Mouse (Mus musculus): ENCODE measurements around the gene Frmd5. TPM values are rescaled to one million over a fixed set of nuclear protein-coding genes. Genes with fewer than 3 reads are reported as not detected.

The Frmd5 gene
- total RNA-seq, 2 experiments from 2014 or later, result 0.78 to 0.95 TPM

- no peak for DNase-seq
Measured at GRCm38 (mm10) chr2:121761281-121761795, 45.5 kb downstream of the Frmd5 start.

DNA sequence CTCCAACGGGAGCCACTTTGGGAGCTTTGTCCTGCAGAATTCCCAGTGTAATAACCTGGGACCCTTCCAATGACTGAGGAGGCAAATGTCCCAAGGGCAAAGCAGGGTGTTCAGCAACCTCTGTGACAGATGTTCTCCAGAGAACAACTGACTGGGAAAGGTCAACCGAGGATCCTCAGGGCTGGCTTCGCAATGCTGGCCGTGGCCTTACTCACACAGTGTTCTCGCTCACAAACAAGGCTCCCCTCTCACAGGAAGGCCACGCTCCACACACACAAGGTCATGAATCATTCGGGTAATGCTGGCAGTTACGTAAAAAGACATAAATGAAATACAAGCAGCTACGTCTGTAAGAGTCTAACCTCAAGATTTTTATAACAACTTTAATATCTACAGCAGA is 46.2 kb downstream of the Frmd5 start:
- no peak for DNase-seq

DNA sequence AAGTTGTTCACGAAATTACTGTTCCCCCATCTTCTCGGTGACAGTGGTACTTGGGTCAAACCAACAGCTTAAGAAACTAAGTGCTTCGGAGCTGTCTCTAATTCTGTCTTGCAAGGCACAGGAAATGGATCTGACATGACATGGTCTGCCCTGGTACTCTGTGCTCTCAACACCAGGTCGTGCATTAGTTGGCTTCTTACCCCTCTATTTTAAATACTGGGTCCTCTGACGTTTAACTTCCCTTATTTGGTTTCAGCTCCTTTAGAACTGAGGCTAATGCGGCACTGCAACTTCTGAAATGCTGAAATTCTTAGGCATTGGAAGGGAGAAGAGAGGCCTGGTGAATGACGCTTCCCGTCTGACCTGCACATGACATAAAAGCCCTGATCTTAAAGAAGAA is 48.6 kb downstream of the Frmd5 start:
- no peak for DNase-seq

DNA sequence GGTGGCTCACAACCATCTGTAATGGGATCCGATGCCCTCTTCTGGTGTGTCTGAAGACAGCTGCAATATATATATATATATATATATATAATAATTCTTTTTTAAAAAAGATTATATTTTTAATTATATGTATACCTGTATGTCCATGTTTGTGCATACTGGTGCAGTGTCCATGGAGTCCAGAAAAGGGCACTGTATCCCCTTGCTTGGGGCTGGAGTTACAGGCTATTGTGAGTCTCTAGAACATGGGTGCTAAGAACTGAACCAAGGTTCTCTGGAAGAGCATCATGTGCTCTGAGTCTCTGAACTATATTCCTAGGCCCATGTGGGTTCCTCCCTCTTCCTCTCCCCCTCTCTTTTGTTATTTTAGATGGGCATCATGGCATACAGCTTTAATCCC is 50.6 kb downstream of the Frmd5 start:
- no peak for DNase-seq

GRCm38 (mm10) chr2:121755056-121755455 is 51.8 kb downstream of the Frmd5 start:
- DNase-seq, result no peak

- no peak for DNase-seq
Measured at GRCm38 (mm10) chr2:121750121-121750520, 56.8 kb downstream of the Frmd5 start.

DNA sequence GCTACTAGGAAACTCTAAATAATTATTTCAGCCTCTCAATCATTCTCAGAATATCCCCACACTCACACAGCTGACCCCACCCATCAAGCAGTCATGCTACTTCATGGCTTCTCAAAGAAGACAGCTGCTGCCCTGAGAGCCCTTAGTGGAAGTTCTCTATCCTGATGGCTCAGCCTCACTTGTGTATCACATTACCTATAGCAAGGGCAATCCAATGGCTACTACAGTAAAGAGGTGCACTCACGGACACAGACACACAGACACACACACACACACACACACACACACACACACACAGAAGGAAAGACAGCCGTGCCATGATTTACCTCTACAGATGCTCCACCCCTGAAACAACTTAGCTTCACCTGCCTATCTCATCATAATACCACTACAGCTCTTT is 65.7 kb downstream of the Frmd5 start:
- no peak for DNase-seq

GRCm38 (mm10) chr2:121739410-121739809 is 67.5 kb downstream of the Frmd5 start:
- no peak for DNase-seq

GRCm38 (mm10) chr2:121733426-121733825 is 73.5 kb downstream of the Frmd5 start:
- no peak for DNase-seq

- DNase-seq, result no peak
Measured at GRCm38 (mm10) chr2:121730486-121730885, 76.4 kb downstream of the Frmd5 start.

DNA sequence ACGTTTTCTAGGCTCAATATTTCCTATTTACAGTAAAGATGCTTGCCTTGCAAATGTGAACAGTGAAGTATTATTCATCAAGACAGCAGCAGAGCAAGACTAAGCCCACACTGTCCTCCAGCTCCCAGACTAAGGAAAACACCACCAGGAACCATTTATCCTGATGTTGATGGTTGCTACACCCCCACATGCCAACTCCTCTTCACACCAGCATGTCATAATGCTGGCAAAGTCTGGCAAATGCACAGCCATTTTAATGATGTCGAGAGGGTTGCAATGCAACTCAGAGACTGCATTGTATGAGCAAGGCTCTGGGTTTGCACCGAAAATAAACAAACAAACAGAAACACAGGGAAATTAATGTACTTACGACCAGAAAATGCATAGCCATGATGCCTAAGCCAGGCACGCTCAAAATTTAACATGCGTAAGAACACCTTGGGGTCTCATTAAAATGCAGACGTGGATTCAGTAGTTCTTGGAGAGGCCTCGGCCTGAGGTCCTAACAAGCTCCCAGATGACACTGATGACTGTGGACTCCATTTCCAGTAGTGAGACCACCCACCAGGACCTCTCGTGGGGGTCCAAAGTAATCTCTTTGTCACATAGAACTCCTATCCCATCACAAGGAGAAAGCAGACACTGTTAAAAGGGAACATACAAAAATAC is 77.8 kb downstream of the Frmd5 start:
- no peak for DNase-seq

DNA sequence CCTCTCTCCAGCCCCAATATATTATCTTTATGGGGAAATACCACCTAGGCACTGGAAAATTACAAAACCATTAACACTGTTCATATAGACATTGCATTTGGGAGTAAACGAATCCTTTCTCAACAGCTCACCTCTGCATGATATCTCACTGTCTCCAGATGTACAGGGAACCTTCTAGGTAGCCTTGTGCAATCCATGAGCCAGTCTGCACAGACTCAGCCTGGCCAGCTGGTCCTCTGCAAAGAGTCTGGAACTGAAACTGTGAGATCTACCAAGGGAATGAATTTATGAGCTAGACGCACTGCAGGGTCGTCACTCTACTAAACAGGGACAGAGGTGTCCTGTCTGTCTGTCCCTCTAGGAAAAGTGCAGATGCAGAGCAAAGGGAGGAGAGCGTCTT is 82.0 kb downstream of the Frmd5 start:
- no peak for DNase-seq

DNA sequence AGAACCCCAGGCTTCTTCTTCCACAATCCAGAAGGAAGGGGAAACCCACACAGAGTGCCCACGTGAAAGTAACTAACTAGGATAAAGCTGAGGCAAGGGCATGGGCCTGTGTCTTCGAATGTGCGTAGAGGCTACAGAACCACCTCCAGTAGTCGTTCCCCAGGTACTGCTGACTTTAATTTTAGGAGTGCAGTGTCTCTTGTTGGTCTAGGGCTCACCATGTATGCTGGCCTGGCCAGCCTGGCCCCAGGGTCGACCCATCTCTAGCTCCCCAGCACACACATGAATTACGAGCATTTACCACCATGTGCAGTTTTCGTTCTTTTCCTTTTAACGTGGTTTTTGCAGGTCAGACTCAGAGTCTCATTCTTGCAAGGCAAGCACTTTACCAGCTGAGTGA is 83.1 kb downstream of the Frmd5 start:
- DNase-seq, result no peak

DNA sequence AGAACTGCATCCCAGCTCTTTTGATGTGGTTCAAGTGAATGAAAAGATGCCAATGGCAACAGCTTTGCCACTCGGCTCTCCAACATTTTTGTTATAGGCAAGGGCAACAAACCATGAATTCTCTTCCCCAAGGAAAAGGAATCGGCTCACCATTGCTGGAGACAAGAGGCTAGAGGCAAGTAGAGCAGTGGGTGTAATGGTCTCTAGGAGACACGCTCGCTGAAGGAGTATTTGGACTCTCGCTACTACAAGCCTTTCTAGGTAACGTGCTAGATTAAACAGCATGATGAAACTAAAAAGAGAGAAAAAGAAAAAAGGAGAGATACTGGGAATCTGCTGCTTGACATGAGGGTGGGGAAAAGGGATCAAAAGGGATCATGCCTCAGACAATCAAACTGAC is 87.9 kb downstream of the Frmd5 start:
- no peak for DNase-seq

GRCm38 (mm10) chr2:121717133-121717532 is 89.8 kb downstream of the Frmd5 start:
- DNase-seq, result no peak

DNA sequence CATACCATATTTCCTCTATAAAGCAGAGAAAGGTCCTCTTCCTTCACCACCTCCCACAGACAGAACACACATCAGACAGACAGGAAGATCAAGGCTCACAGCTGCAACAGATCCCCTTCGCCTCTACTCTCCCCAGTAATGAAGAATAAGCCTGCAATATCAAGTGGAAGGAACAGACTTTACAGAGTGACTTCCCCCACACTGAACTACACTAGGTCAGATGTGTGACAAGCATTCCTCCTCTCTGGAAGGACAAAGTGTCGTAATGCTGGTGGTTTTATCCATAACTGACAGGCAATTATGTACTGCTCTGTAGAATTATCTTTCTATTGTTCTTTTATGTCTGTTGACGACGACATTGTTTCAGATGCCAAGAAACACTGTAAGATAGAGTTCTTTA is 93.3 kb downstream of the Frmd5 start:
- DNase-seq, result no peak

GRCm38 (mm10) chr2:121711748-121712384 is 95.0 kb downstream of the Frmd5 start:
- no peak for DNase-seq

- no peak for DNase-seq
Measured at GRCm38 (mm10) chr2:121709096-121709495, 97.8 kb downstream of the Frmd5 start.

- DNase-seq, result no peak
Measured at GRCm38 (mm10) chr2:121707461-121707860, 99.4 kb downstream of the Frmd5 start.

- DNase-seq, result no peak
Measured at GRCm38 (mm10) chr2:121705756-121706155, 101.1 kb downstream of the Frmd5 start.

DNA sequence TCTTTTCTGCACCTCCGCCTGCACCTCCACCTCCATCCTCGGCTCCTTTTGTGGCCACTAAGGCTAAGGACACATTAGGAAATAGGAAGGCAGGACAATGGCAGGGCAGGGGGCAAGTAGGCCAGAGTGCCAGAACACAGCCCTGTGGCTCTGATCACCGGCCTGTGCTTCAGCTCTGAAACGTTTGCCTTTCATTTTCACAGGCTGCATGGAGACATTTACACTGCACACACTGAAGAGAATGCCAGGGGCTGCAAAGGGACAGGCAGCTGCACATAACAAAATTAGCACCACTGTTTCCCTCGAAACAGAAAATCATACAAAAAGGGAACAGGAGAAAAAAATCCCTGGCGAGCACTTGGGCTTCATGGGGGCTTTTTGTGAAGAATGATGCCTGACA is 107.6 kb downstream of the Frmd5 start:
- no peak for DNase-seq

- DNase-seq, result no peak
Measured at GRCm38 (mm10) chr2:121695436-121695835, 111.5 kb downstream of the Frmd5 start.

GRCm38 (mm10) chr2:121688107-121688506 is 118.8 kb downstream of the Frmd5 start:
- no peak for DNase-seq

- DNase-seq, result no peak
Measured at GRCm38 (mm10) chr2:121683606-121684005, 123.3 kb downstream of the Frmd5 start.

Data from gastrocnemius, postnatal 10 days (tissue).